Mouse (Mus musculus) midbrain, embryonic 14.5 days (tissue): Measurements from ENCODE around the gene Banp. TPM values are rescaled to one million over a fixed set of nuclear protein-coding genes. Genes with fewer than 3 reads are reported as not detected.
A peak's percentile ranks its signal among the peaks of the same experiment; 100 is the strongest.

Experiments
- ATAC-seq: fragments of 200-750 bp; cut with Nextera tagmentation; 2 replicates; pipeline ENCODE4 v1.8.0; 2017; ENCODE audit warnings: moderate number of reproducible peaks, moderate library complexity; ENCODE audit not compliant: low FRiP score, low TSS enrichment
- DNase-seq: peaks from one replicate; pipeline ENCODE4 v3.0.0-alpha.2; 2015
- H3K27ac ChIP-seq: fragments of 300-500 bp; sonication (generic); replicated peaks from 2 replicates; pipeline ENCODE4 v1.5.1; 2014; ENCODE audit warnings: mild to moderate bottlenecking, low read depth, low read length, moderate library complexity
- H3K27me3 ChIP-seq: fragments of 300-500 bp; sonication (generic); 2 replicates; pipeline ENCODE4 v1.6.1; 2014; ENCODE audit warnings: low read length, control low read depth, mixed read lengths; ENCODE audit not compliant: control insufficient read depth, insufficient read depth
- H3K36me3 ChIP-seq: fragments of 300-500 bp; sonication (generic); 2 replicates; pipeline ENCODE4 v1.6.1; 2014; ENCODE audit warnings: low read length, control low read depth; ENCODE audit not compliant: control insufficient read depth, insufficient read depth
- H3K4me1 ChIP-seq: fragments of 300-500 bp; sonication (generic); 2 replicates; pipeline ENCODE4 v1.6.1; 2014; ENCODE audit warnings: mild to moderate bottlenecking, antibody characterized with exemption, low read length, control low read depth; ENCODE audit not compliant: control insufficient read depth, insufficient read depth
- H3K4me2 ChIP-seq: fragments of 300-500 bp; sonication (generic); 2 replicates; pipeline ENCODE4 v1.6.1; 2014; ENCODE audit warnings: mild to moderate bottlenecking, low read length, moderate library complexity
- H3K4me3 ChIP-seq: fragments of 300-500 bp; sonication (generic); replicated peaks from 2 replicates; pipeline ENCODE4 v1.5.1; 2014; ENCODE audit warnings: low read depth, low read length
- H3K9ac ChIP-seq: fragments of 300-500 bp; sonication (generic); replicated peaks from 2 replicates; pipeline ENCODE4 v1.6.1; 2014; ENCODE audit warnings: mild to moderate bottlenecking, low read length, moderate library complexity
- H3K9me3 ChIP-seq: fragments of 300-500 bp; sonication (generic); 2 replicates; pipeline ENCODE4 v1.6.1; 2016; ENCODE audit warnings: low read length, control low read depth, mixed read lengths; ENCODE audit not compliant: control insufficient read depth
- WGBS: fragments of 180-500 bp; shearing (Covaris S2); extraction: QIAGEN DNeasy Blood & Tissue Kit; methylation state at CpG from one replicate; pipeline ENCODE4 v1.1.7; 2014; 5-methylcytosine and 5-hydroxymethylcytosine counted together
- polyA plus RNA-seq: library from polyadenylated mRNA; unstranded; fragments of >200 nt; fragmentation: Nextera tagmentation; extraction: Ambion mirVana; gene quantifications from 2 replicates; pipeline ENCODE4 v1.2.1, GENCODE M21; 2014

Banp gene
- polyA plus RNA-seq, 1 experiment from 2014 or later: 47.7 TPM

- H3K9ac ChIP-seq: no peak overlapping the region
- no peak overlapping the region for H3K4me2 ChIP-seq
- H3K36me3 ChIP-seq: peaks cover 84% of the 10 kb centered on the region
- DNase-seq (no peak), ATAC-seq (no peak)
- 89% methylated on average over 7 of the region's 7 CpGs for WGBS
- no peaks in the 10 kb centered on the region for H3K4me1 ChIP-seq
- no peaks in the 10 kb centered on the region for H3K27me3 ChIP-seq
- no peak overlapping the region for H3K27ac ChIP-seq
- H3K9me3 ChIP-seq: no peaks in the 10 kb centered on the region
- H3K4me3 ChIP-seq: no peak overlapping the region
Observed at GRCm38 (mm10) chr8:121991611-121992010, 42.1 kb downstream of the Banp start.

GRCm38 (mm10) chr8:121992911-121993310 is 43.4 kb downstream of the Banp start:
- no peaks in the 10 kb centered on the region for H3K4me1 ChIP-seq
- DNase-seq: no peak

GRCm38 (mm10) chr8:121995112-121995511 is 45.6 kb downstream of the Banp start:
- H3K9me3 ChIP-seq: no peaks in the 10 kb centered on the region
- no peak overlapping the region for H3K9ac ChIP-seq
- DNase-seq (no peak), ATAC-seq (no peak)
- H3K4me3 ChIP-seq: no peak overlapping the region
- H3K27ac ChIP-seq: no peak overlapping the region
- no peaks in the 10 kb centered on the region for H3K27me3 ChIP-seq
- H3K4me2 ChIP-seq: no peak overlapping the region
- no peaks in the 10 kb centered on the region for H3K4me1 ChIP-seq
- H3K36me3 ChIP-seq: peaks cover 87% of the 10 kb centered on the region
- WGBS: 89% methylated on average over 4 of the region's 4 CpGs

More at GRCm38 (mm10) chr8:121992911-121993310, 43.4 kb downstream of the Banp start:
- Histone ChIP-seq H3K27ac (no peak overlapping the region), H3K9me3 (no peaks in the 10 kb centered on the region), H3K4me2 (no peak overlapping the region), H3K36me3 (peaks cover 86% of the 10 kb centered on the region), H3K27me3 (no peaks in the 10 kb centered on the region), H3K4me3 (no peak overlapping the region), H3K9ac (no peak overlapping the region)
- ATAC-seq: no peak
- WGBS: 88% methylated on average over 4 of the region's 4 CpGs

GRCm38 (mm10) chr8:121995895-121996294 is 46.3 kb downstream of the Banp start:
- no peak for ATAC-seq
- Histone ChIP-seq H3K4me3 (no peak overlapping the region), H3K36me3 (peaks cover 85% of the 10 kb centered on the region), H3K4me1 (no peaks in the 10 kb centered on the region), H3K9me3 (no peaks in the 10 kb centered on the region), H3K4me2 (no peak overlapping the region), H3K27me3 (no peaks in the 10 kb centered on the region), H3K27ac (no peak overlapping the region), H3K9ac (no peak overlapping the region)
- DNase-seq: no peak
- 89% methylated on average over 3 of the region's 3 CpGs for WGBS

- Histone ChIP-seq H3K27ac (no peak overlapping the region), H3K9ac (no peak overlapping the region), H3K36me3 (peaks cover 88% of the 10 kb centered on the region), H3K27me3 (no peaks in the 10 kb centered on the region), H3K4me2 (no peak overlapping the region), H3K4me3 (no peak overlapping the region), H3K4me1 (no peaks in the 10 kb centered on the region), H3K9me3 (no peaks in the 10 kb centered on the region)
- 96% methylated on average over 4 of the region's 4 CpGs for WGBS
- ATAC-seq (no peak), DNase-seq (no peak)
Observed at GRCm38 (mm10) chr8:121998631-121999030, 49.1 kb downstream of the Banp start.

- WGBS: 93% methylated on average over 5 of the region's 5 CpGs
- Histone ChIP-seq H3K9ac (no peak overlapping the region), H3K27ac (no peak overlapping the region), H3K9me3 (no peaks in the 10 kb centered on the region), H3K4me2 (no peak overlapping the region), H3K4me1 (no peaks in the 10 kb centered on the region), H3K27me3 (no peaks in the 10 kb centered on the region), H3K4me3 (no peak overlapping the region), H3K36me3 (peaks cover 90% of the 10 kb centered on the region)
- ATAC-seq (no peak), DNase-seq (no peak)
Observed at GRCm38 (mm10) chr8:121999211-121999610, 49.7 kb downstream of the Banp start.

- no peak overlapping the region for H3K4me3 ChIP-seq
- H3K27ac ChIP-seq: no peak overlapping the region
- DNase-seq: no peak
- WGBS: 95% methylated on average over 15 of the region's 15 CpGs
- no peak overlapping the region for H3K4me2 ChIP-seq
- no peaks in the 10 kb centered on the region for H3K27me3 ChIP-seq
- H3K4me1 ChIP-seq: no peaks in the 10 kb centered on the region
- no peak overlapping the region for H3K9ac ChIP-seq
- peaks cover 81% of the 10 kb centered on the region for H3K36me3 ChIP-seq
- H3K9me3 ChIP-seq: no peaks in the 10 kb centered on the region
- ATAC-seq: no peak
Observed at GRCm38 (mm10) chr8:122001339-122002115, 52.0 kb downstream of the Banp start.

- 84% methylated on average over 8 of the region's 8 CpGs for WGBS
- Histone ChIP-seq H3K4me3 (no peak overlapping the region), H3K27me3 (no peaks in the 10 kb centered on the region), H3K4me2 (no peak overlapping the region), H3K4me1 (no peaks in the 10 kb centered on the region), H3K27ac (peak overlapping the region; percentile 13; the same call in 1 of the 2 replicates), H3K9me3 (no peaks in the 10 kb centered on the region), H3K36me3 (peaks cover 79% of the 10 kb centered on the region), H3K9ac (no peak overlapping the region)
- ATAC-seq (no peak), DNase-seq (no peak)
Observed at GRCm38 (mm10) chr8:122003646-122004045, 54.1 kb downstream of the Banp start.

GRCm38 (mm10) chr8:122004131-122004530 is 54.6 kb downstream of the Banp start:
- WGBS: 82% methylated on average over 5 of the region's 5 CpGs
- Histone ChIP-seq H3K4me1 (no peaks in the 10 kb centered on the region), H3K36me3 (peaks cover 79% of the 10 kb centered on the region), H3K9me3 (no peaks in the 10 kb centered on the region), H3K4me3 (no peak overlapping the region), H3K27me3 (no peaks in the 10 kb centered on the region), H3K27ac (peak overlapping the region; percentile 13; the same call in 1 of the 2 replicates), H3K9ac (no peak overlapping the region), H3K4me2 (no peak overlapping the region)
- DNase-seq (no peak), ATAC-seq (no peak)
